Mouse (Mus musculus) heart, adult 2 months (tissue): ENCODE measurements around the gene Numb. TPM values are rescaled to one million over a fixed set of nuclear protein-coding genes. Genes with fewer than 3 reads are reported as not detected.

Experiments
- DNase-seq, 2 experiments: peaks; one replicate each; pipeline ENCODE4 v3.0.0; 2021
- H3K27ac ChIP-seq: fragments of 200-600 bp; 2 replicates; pipeline ENCODE4 v1.8.1; 2022
- H3K27me3 ChIP-seq: fragments of 200-500 bp; 2 replicates; pipeline ENCODE4 v1.6.1; 2012; ENCODE audit warnings: mild to moderate bottlenecking, low read length, inconsistent platforms, mixed read lengths; ENCODE audit not compliant: control insufficient read depth, insufficient read depth
- H3K36me3 ChIP-seq: fragments of 200-500 bp; 2 replicates; pipeline ENCODE4 v1.6.1; 2012; ENCODE audit warnings: low read length, inconsistent platforms; ENCODE audit not compliant: control insufficient read depth, insufficient read depth
- H3K4me1 ChIP-seq: fragments of 200-500 bp; 2 replicates; pipeline ENCODE4 v1.6.1; 2011; ENCODE audit warnings: low read length; ENCODE audit not compliant: control insufficient read depth, insufficient read depth
- H3K4me3 ChIP-seq: fragments of 200-600 bp; 2 replicates; pipeline ENCODE4 v1.8.1; 2022
- H3K79me2 ChIP-seq: fragments of 200-500 bp; replicated peaks from 2 replicates; pipeline ENCODE4 v1.6.1; 2012; ENCODE audit warnings: mild to moderate bottlenecking, inconsistent platforms, low read length, moderate library complexity, mixed read lengths; ENCODE audit not compliant: control insufficient read depth, insufficient read depth
- H3K9ac ChIP-seq: fragments of 200-500 bp; 2 replicates; pipeline ENCODE4 v1.6.1; 2012; ENCODE audit warnings: low read depth, mild to moderate bottlenecking, control low read depth, inconsistent platforms, low read length, mixed read lengths
- CTCF ChIP-seq: fragments of 200-600 bp; IDR thresholded peaks from 2 replicates; pipeline ENCODE4 v1.8.1; 2022; ENCODE audit warnings: antibody characterized with exemption, mild to moderate bottlenecking, moderate library complexity
- EP300 ChIP-seq: fragments of 200-500 bp; IDR thresholded peaks from 2 replicates; pipeline ENCODE4 v1.6.1; 2011; ENCODE audit warnings: low read depth, low read length, control low read depth; ENCODE audit not compliant: insufficient read depth
- POLR2A ChIP-seq: fragments of 200-500 bp; IDR thresholded peaks from 2 replicates; pipeline ENCODE4 v1.6.1; 2011; ENCODE audit warnings: mild to moderate bottlenecking, low read depth, low read length, control low read depth; ENCODE audit not compliant: insufficient read depth
- WGBS: fragments of 180-500 bp; shearing (Covaris S2); methylation state at CpG from one replicate; pipeline ENCODE4 v1.1.7; 2018; 5-methylcytosine and 5-hydroxymethylcytosine counted together
- intact Hi-C: fragments of 180-260 bp; cut with DNase I; formaldehyde crosslinking; loops from one replicate; pipeline ENCODE4 v1.15.1; 2025
- polyA plus RNA-seq: library from polyadenylated mRNA; depleted of rRNA; stranded (reverse); fragments of >200 nt; gene quantifications from 2 replicates; pipeline ENCODE4 v1.2.3, GENCODE M21; 2012
- total RNA-seq, 2 experiments: library from RNA; stranded (reverse); gene quantifications; 2 replicates each; pipeline ENCODE4 v1.2.3; 2021

The Numb gene
- total and polyA plus RNA-seq, 3 experiments = 31.1 to 32.3 (median 31.6) TPM

- no peak for DNase-seq
- Histone ChIP-seq H3K36me3 (no peaks in the 10 kb centered on the region), H3K4me1 (no peaks in the 10 kb centered on the region), H3K9ac (no peak overlapping the region), H3K27me3 (no peaks in the 10 kb centered on the region), H3K4me3 (no peak overlapping the region), H3K27ac (no peak overlapping the region), H3K79me2 (no peaks in the 10 kb centered on the region)
- WGBS = 85% methylated on average over 10 of the region's 10 CpGs
- intact Hi-C loops = no loop called here
- no peak for TF ChIP-seq CTCF
- TF ChIP-seq EP300 = no peak
- TF ChIP-seq POLR2A = no peak
These were observed 130.0 kb downstream of the Numb start for GRCm38 (mm10) chr12:83791737-83792136.

DNA sequence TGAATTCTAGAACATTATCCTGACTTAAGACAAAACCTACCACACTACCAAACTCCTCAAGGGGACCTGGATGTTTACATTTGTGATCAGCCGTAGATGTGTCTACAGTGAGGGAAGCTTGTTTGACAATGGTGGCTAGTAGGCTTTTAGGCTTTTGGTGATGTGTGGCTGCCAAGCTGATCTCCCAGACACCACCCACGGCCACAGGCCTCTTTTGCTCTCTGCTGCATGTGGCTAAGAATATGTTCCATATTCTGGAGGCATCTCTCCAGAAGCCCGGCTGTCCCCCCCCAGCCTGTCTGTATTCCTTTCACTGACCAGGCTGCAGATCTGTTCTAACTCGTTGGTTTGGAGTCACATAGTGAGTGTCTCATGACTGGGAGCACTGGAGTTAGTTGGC lies 131.0 kb downstream of the Numb start:
- H3K27ac ChIP-seq = no peak overlapping the region
- TF ChIP-seq CTCF (no peak), EP300 (no peak), POLR2A (no peak)
- H3K36me3 ChIP-seq = no peaks in the 10 kb centered on the region
- no peaks in the 10 kb centered on the region for H3K4me1 ChIP-seq
- DNase-seq = no peak
- no peak overlapping the region for H3K4me3 ChIP-seq
- 73% methylated on average over 4 of the region's 4 CpGs for WGBS
- intact Hi-C loops = no loop called here
- no peaks in the 10 kb centered on the region for H3K27me3 ChIP-seq
- H3K9ac ChIP-seq = no peak overlapping the region
- no peaks in the 10 kb centered on the region for H3K79me2 ChIP-seq

DNA sequence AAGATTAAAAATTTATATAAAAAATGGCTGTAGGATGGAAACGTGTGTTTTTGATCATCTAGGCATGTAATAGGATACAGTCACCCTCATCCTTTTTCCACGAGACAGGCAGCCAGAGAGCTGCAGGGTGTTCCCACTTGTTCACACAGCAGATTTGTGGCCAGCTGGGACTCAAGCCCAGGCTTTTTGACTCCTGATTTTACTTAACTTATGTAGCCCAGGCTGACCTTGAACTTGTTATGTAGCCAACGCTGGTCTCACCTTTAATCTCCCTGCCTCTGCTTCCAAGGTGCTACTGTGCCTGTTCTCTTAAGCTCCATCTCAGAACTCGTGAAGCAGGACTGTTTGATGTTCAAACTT lies 132.0 kb downstream of the Numb start:
- no peaks in the 10 kb centered on the region for H3K79me2 ChIP-seq
- DNase-seq = no peak
- intact Hi-C loops = no loop called here
- H3K4me3 ChIP-seq = no peak overlapping the region
- H3K9ac ChIP-seq = no peak overlapping the region
- TF ChIP-seq POLR2A = no peak
- TF ChIP-seq EP300 = no peak
- TF ChIP-seq CTCF = no peak
- H3K36me3 ChIP-seq = no peaks in the 10 kb centered on the region
- no peak overlapping the region for H3K27ac ChIP-seq
- no peaks in the 10 kb centered on the region for H3K4me1 ChIP-seq
- H3K27me3 ChIP-seq = no peaks in the 10 kb centered on the region
- WGBS = 58% methylated on average over 4 of the region's 4 CpGs

GRCm38 (mm10) chr12:83789051-83789780 lies 132.5 kb downstream of the Numb start:
- intact Hi-C loops = no loop called here
- TF ChIP-seq CTCF = no peak
- no peak for TF ChIP-seq EP300
- no peak for TF ChIP-seq POLR2A
- no peaks in the 10 kb centered on the region for H3K79me2 ChIP-seq
- 85% methylated on average over 17 of the region's 17 CpGs for WGBS
- no peaks in the 10 kb centered on the region for H3K27me3 ChIP-seq
- no peak overlapping the region for H3K27ac ChIP-seq
- H3K36me3 ChIP-seq = no peaks in the 10 kb centered on the region
- no peak overlapping the region for H3K4me3 ChIP-seq
- H3K9ac ChIP-seq = no peak overlapping the region; the same call in 1 of the 2 replicates
- no peaks in the 10 kb centered on the region for H3K4me1 ChIP-seq
- no peak for DNase-seq

DNA sequence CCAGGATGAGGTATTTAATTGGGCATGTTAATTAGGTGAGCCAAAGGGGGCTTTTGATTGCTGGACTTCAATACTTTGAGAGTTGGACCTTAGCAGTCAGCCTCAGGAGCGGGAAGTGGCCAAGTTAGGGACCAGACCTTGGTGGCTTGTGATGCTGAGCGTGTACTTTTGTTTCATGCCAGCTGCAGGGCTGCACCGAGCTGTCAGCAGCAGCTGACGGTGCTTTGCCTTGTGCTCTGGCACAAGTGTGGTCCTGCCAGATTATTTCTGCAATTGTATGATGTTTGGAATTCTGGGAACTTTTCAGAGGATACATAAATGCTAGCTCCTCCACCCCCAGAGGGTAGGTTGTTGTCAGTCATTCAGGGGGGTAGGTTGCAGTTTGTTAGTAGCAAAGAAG lies 136.4 kb downstream of the Numb start:
- H3K4me3 ChIP-seq = no peak overlapping the region
- H3K4me1 ChIP-seq = peaks cover 2% of the 10 kb centered on the region; the same call in 1 of the 2 replicates
- no peaks in the 10 kb centered on the region for H3K36me3 ChIP-seq
- no peak overlapping the region for H3K9ac ChIP-seq
- 71% methylated on average over 4 of the region's 4 CpGs for WGBS
- no peaks in the 10 kb centered on the region for H3K27me3 ChIP-seq
- DNase-seq = no peak
- intact Hi-C loops = no loop called here
- TF ChIP-seq CTCF = no peak
- no peak for TF ChIP-seq POLR2A
- TF ChIP-seq EP300 = no peak
- H3K27ac ChIP-seq = no peak overlapping the region
- no peaks in the 10 kb centered on the region for H3K79me2 ChIP-seq

DNA sequence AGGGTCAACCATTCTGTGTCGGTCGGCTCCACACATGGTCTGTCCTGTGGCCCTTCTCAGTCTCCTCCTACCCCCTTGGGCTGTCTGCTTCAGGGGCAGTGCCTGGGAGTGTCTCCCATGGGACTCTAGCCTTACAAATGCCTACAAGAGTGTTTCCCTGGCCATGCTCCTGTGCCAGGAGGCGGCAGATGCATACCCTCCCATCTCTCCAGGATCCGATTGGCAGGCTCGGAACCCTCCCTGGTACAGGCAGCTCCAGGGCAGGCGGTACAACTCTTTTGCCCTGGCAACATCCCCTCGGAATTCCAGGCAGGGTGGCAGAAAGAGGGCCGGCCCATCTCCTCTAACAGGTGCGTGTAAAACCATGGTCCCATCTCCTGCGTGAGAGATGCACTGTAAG lies 139.1 kb downstream of the Numb start:
- no peak for TF ChIP-seq EP300
- no peak for TF ChIP-seq CTCF
- no peak for TF ChIP-seq POLR2A
- no peaks in the 10 kb centered on the region for H3K36me3 ChIP-seq
- H3K79me2 ChIP-seq = no peaks in the 10 kb centered on the region
- no peak overlapping the region for H3K27ac ChIP-seq
- no peaks in the 10 kb centered on the region for H3K27me3 ChIP-seq
- intact Hi-C loops = no loop called here
- H3K4me3 ChIP-seq = no peak overlapping the region
- WGBS = 89% methylated on average over 10 of the region's 10 CpGs
- no peak for DNase-seq
- H3K4me1 ChIP-seq = peaks cover 2% of the 10 kb centered on the region; the same call in 1 of the 2 replicates
- no peak overlapping the region for H3K9ac ChIP-seq
